Mouse (Mus musculus): ENCODE data around the gene Cyyr1.
A peak's percentile ranks its signal among the peaks of the same experiment; 100 is the strongest.
"Not testable (repeated sequence)": the region's sequence is repeated elsewhere in the genome, so short reads cannot be mapped to it uniquely, and the experiment has no call there.

Cyyr1 gene

GRCm38 (mm10) chr16:85553297-85553696, at the start of gene Cyyr1:
Cyyr1 (minus strand) TSS chr16:85553397.
- DNase-seq (ENCODE audit: low spot score): not testable (repeated sequence)

GRCm38 (mm10) chr16:85588844-85589243, 35.6 kb upstream of the Cyyr1 start:
- no peak for DNase-seq (ENCODE audit: low spot score)

- no peak for DNase-seq (ENCODE audit: low spot score)
These were observed 34.5 kb upstream of the Cyyr1 start for GRCm38 (mm10) chr16:85587573-85588226.

- DNase-seq (ENCODE audit: low spot score): no peak
These were observed 13.3 kb upstream of the Cyyr1 start for GRCm38 (mm10) chr16:85566474-85566873.

- no peak for DNase-seq (ENCODE audit: low spot score)
These were observed 641 bp upstream of the Cyyr1 start for GRCm38 (mm10) chr16:85553838-85554237.

- not testable (repeated sequence) for DNase-seq (ENCODE audit: low spot score)
These were observed 1.2 kb downstream of the Cyyr1 start for GRCm38 (mm10) chr16:85551976-85552375.

GRCm38 (mm10) chr16:85549971-85550567, 3.1 kb downstream of the Cyyr1 start:
- peak; percentile 10 for DNase-seq (ENCODE audit: low spot score)

GRCm38 (mm10) chr16:85546519-85546918, 6.7 kb downstream of the Cyyr1 start:
- no peak for DNase-seq (ENCODE audit: low spot score)

GRCm38 (mm10) chr16:85541676-85542273, 11.4 kb downstream of the Cyyr1 start:
- no peak for DNase-seq (ENCODE audit: low spot score)

- DNase-seq (ENCODE audit: low spot score): no peak
These were observed 12.2 kb downstream of the Cyyr1 start for GRCm38 (mm10) chr16:85541023-85541422.

- DNase-seq (ENCODE audit: low spot score): no peak
These were observed 14.8 kb downstream of the Cyyr1 start for GRCm38 (mm10) chr16:85538367-85538766.

- no peak for DNase-seq (ENCODE audit: low spot score)
These were observed 17.1 kb downstream of the Cyyr1 start for GRCm38 (mm10) chr16:85536075-85536474.

- DNase-seq (ENCODE audit: low spot score): no peak
These were observed 25.2 kb downstream of the Cyyr1 start for GRCm38 (mm10) chr16:85527743-85528620.

GRCm38 (mm10) chr16:85524589-85524988, 28.6 kb downstream of the Cyyr1 start:
- DNase-seq (ENCODE audit: low spot score): no peak

GRCm38 (mm10) chr16:85507264-85507663, 45.9 kb downstream of the Cyyr1 start:
- DNase-seq (ENCODE audit: low spot score): no peak

GRCm38 (mm10) chr16:85505108-85505507, 48.1 kb downstream of the Cyyr1 start:
- DNase-seq (ENCODE audit: low spot score): no peak

- DNase-seq (ENCODE audit: low spot score): no peak
These were observed 49.8 kb downstream of the Cyyr1 start for GRCm38 (mm10) chr16:85503416-85503815.

- DNase-seq (ENCODE audit: low spot score): no peak
These were observed 57.4 kb downstream of the Cyyr1 start for GRCm38 (mm10) chr16:85495837-85496236.

GRCm38 (mm10) chr16:85488105-85488607, 65.0 kb downstream of the Cyyr1 start:
- DNase-seq (ENCODE audit: low spot score): no peak

- DNase-seq (ENCODE audit: low spot score): no peak
These were observed 65.9 kb downstream of the Cyyr1 start for GRCm38 (mm10) chr16:85487266-85487665.

GRCm38 (mm10) chr16:85484557-85484956, 68.6 kb downstream of the Cyyr1 start:
- no peak for DNase-seq (ENCODE audit: low spot score)

GRCm38 (mm10) chr16:85474552-85475071, 78.6 kb downstream of the Cyyr1 start:
- no peak for DNase-seq (ENCODE audit: low spot score)
